Mouse (Mus musculus) heart, embryonic 15.5 days (tissue): ENCODE data around the gene Gatc. TPM values are rescaled to one million over a fixed set of nuclear protein-coding genes. Genes with fewer than 3 reads are reported as not detected.
A peak's percentile ranks its signal among the peaks of the same experiment; 100 is the strongest.
"Not testable (repeated sequence)": the region's sequence is repeated elsewhere in the genome, so short reads cannot be mapped to it uniquely, and the experiment has no call there.

Source experiments
- ATAC-seq: fragments of 200-750 bp; cut with Nextera tagmentation; replicated peaks from 2 replicates; pipeline ENCODE4 v1.8.0; 2017; ENCODE audit warnings: low read depth, moderate TSS enrichment; ENCODE audit not compliant: insufficient number of reproducible peaks, insufficient read depth, low FRiP score
- H3K27ac ChIP-seq: fragments of 300-500 bp; sonication (generic); 2 replicates; pipeline ENCODE4 v1.5.1; 2015; ENCODE audit warnings: mild to moderate bottlenecking, inconsistent platforms
- H3K27me3 ChIP-seq: fragments of 300-500 bp; sonication (generic); 2 replicates; pipeline ENCODE4 v1.6.1; 2015; ENCODE audit warnings: inconsistent platforms
- H3K36me3 ChIP-seq: fragments of 300-500 bp; sonication (generic); 2 replicates; pipeline ENCODE4 v1.6.1; 2015; ENCODE audit warnings: mild to moderate bottlenecking, inconsistent platforms
- H3K4me1 ChIP-seq: fragments of 300-500 bp; sonication (generic); replicated peaks from 2 replicates; pipeline ENCODE4 v1.6.1; 2015; ENCODE audit warnings: inconsistent platforms
- H3K4me2 ChIP-seq: fragments of 300-500 bp; sonication (generic); 2 replicates; pipeline ENCODE4 v1.6.1; 2015; ENCODE audit warnings: inconsistent platforms, mild to moderate bottlenecking, moderate library complexity
- H3K4me3 ChIP-seq: fragments of 300-500 bp; sonication (generic); 2 replicates; pipeline ENCODE4 v1.5.1; 2015; ENCODE audit warnings: mild to moderate bottlenecking, inconsistent platforms
- H3K9ac ChIP-seq: fragments of 300-500 bp; sonication (generic); 2 replicates; pipeline ENCODE4 v1.6.1; 2015; ENCODE audit warnings: mild to moderate bottlenecking, inconsistent platforms
- H3K9me3 ChIP-seq: fragments of 300-500 bp; sonication (generic); replicated peaks from 2 replicates; pipeline ENCODE4 v1.6.1; 2016; ENCODE audit warnings: inconsistent platforms
- WGBS: fragments of 180-500 bp; shearing (Covaris S2); methylation state at CpG from one replicate; pipeline ENCODE4 v1.1.7; 2015; ENCODE audit warnings: mixed read lengths; 5-methylcytosine and 5-hydroxymethylcytosine counted together
- polyA plus RNA-seq: library from polyadenylated mRNA; unstranded; fragments of >200 nt; fragmentation: Nextera tagmentation; extraction: Ambion mirVana; gene quantifications from 2 replicates; pipeline ENCODE4 v1.2.1, GENCODE M21; 2015

The Gatc gene
- polyA plus RNA-seq, 1 experiment from 2014 or later: 21.5 TPM

DNA sequence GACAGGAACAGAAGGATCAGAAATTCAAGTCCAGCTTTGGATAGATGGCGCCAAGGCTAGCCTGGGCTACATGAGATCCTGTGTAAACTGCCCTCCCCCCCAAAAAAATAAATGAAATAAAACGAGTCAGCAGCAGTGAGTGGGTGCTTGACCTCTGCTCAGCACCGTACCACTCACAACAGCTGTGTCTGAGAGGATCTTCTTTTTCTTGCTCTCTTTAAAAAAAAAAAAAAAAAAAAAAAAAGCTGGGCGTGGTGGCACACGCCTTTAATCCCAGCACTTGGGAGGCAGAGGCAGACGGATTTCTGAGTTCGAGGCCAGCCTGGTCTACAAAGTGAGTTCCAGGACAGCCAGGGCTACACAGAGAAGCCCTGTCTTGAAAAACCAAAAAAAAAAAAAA lies 38.8 kb downstream of the Gatc start:
- 83% methylated on average over 6 of the region's 7 CpGs for WGBS
- not testable (repeated sequence) for H3K27ac ChIP-seq, H3K9ac ChIP-seq, H3K27me3 ChIP-seq, H3K9me3 ChIP-seq, ATAC-seq
- Histone ChIP-seq H3K4me1 (peaks cover 26% of the 10 kb centered on the region), H3K4me3 (peak overlapping the region; percentile 97; the same call in 1 of the 2 replicates), H3K4me2 (peak overlapping the region; percentile 85), H3K36me3 (peaks cover 15% of the 10 kb centered on the region)

DNA sequence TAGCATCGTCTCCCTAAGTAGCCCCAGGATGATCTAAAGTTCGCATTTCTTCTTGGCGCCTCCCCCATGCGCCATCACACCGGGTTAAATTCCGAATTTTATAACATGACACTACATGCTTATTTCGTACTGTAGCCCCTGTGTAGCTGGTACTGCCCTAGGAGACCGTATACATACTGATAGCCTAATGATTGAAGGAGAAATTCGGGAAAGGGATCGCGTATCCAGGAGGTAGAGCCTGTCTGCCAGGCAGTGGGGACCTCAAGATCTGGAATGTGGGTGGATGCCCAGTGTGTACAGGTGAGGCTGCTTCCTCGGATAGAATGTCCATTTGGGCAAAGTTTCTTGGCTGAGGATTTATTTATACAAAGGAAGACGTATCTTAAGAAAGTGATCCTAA lies 39.4 kb downstream of the Gatc start:
- Histone ChIP-seq H3K36me3 (peaks cover 21% of the 10 kb centered on the region), H3K27ac (peak overlapping the region; percentile 69), H3K9me3 (no peaks in the 10 kb centered on the region), H3K4me2 (peak overlapping the region; percentile 85), H3K4me1 (peaks cover 29% of the 10 kb centered on the region), H3K9ac (peak overlapping the region; percentile 69), H3K4me3 (peak overlapping the region; percentile 97), H3K27me3 (no peaks in the 10 kb centered on the region)
- WGBS: 27% methylated on average over 13 of the region's 13 CpGs
- no peak for ATAC-seq

DNA sequence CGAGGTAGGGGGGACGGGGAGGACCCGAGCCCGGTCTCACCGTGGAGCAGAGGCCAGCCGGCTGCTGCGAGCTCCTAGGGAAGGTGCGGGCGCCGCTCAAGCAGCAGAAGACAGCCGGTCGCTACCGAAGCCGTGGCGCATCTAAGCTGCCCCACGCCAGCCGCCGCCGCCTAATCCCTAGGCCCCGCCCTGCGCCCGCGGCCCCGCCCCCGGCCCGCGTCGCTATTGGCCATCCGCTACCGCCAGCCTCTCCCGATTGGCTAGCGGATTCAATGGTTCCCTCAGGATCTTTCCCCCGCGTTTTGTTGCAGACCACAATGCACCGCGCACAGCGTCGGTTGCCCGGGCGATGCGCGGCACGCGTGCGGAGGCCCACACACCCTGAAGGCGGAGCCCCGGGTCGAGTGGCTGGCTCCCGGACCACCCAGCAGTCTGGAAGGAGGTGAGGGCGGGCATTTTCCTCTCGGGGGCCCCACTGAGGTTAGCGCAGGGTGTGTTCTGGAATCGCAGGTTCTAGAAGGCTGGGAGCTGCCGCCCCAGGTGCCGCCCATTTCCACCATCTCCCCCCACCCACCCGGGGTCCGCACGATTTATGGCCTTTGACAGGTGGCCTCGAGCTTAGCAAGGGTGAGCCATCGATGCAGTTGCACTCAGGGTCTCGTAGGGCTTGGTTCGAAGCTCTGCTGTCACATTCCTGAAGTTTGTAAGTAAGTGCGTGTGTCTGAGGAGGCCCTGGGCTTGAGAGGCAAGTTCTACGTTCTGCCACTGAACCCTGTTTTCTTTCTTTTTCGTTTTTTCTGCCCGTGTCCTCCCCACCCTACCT lies 40.0 kb downstream of the Gatc start, which contains the start of gene Dynll1:
TSS of gene Dynll1 (minus strand) at position 208 of the 823 bp plus-strand sequence.
- ATAC-seq: peak; percentile 98
- H3K27me3 ChIP-seq: no peaks in the 10 kb centered on the region
- H3K36me3 ChIP-seq: peaks cover 27% of the 10 kb centered on the region
- H3K4me2 ChIP-seq: peak within 1 kb of the TSS; percentile 85
- 1% methylated on average over 58 of the region's 66 CpGs for WGBS
- peak within 1 kb of the TSS; percentile 92 for H3K9ac ChIP-seq
- H3K9me3 ChIP-seq: no peaks in the 10 kb centered on the region
- peaks cover 29% of the 10 kb centered on the region for H3K4me1 ChIP-seq
- peak within 1 kb of the TSS; percentile 97 for H3K4me3 ChIP-seq
- peak within 1 kb of the TSS; percentile 94 for H3K27ac ChIP-seq

- under 1% methylated on average over 46 of the region's 46 CpGs for WGBS
- H3K4me1 ChIP-seq: peaks cover 29% of the 10 kb centered on the region
- H3K9me3 ChIP-seq: no peaks in the 10 kb centered on the region
- H3K9ac ChIP-seq: peak overlapping the region; percentile 92
- ATAC-seq: peak; percentile 2
- peak overlapping the region; percentile 94 for H3K27ac ChIP-seq
- H3K4me3 ChIP-seq: peak overlapping the region; percentile 97
- peaks cover 35% of the 10 kb centered on the region for H3K36me3 ChIP-seq
- no peaks in the 10 kb centered on the region for H3K27me3 ChIP-seq
- H3K4me2 ChIP-seq: peak overlapping the region; percentile 65
These were observed 40.8 kb downstream of the Gatc start for GRCm38 (mm10) chr5:115300035-115300744.

DNA sequence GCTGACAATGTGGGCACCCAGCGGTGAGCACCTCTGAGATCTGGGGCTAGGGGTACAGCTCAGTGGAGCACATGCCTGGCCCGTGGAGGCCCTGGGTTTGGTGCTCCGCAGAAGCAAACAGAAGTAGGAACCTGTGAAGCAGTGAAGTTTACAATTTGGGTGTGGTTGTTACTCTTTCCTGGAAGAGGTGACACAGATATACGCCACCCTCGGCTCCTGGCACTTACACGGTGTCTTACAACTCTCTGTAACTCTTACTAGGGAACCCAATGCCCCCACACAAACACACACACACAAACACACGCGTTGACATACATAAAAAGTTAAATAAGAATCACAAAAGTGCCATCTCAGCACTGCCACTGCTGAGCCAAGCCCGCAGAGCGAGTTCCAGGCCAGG lies 44.6 kb downstream of the Gatc start:
- no peaks in the 10 kb centered on the region for H3K9me3 ChIP-seq
- 78% methylated on average over 10 of the region's 10 CpGs for WGBS
- H3K27ac ChIP-seq: no peak overlapping the region
- no peaks in the 10 kb centered on the region for H3K27me3 ChIP-seq
- no peak overlapping the region for H3K9ac ChIP-seq
- H3K36me3 ChIP-seq: peaks cover 52% of the 10 kb centered on the region
- no peak overlapping the region for H3K4me2 ChIP-seq
- no peak for ATAC-seq
- no peak overlapping the region for H3K4me3 ChIP-seq
- peaks cover 22% of the 10 kb centered on the region for H3K4me1 ChIP-seq

DNA sequence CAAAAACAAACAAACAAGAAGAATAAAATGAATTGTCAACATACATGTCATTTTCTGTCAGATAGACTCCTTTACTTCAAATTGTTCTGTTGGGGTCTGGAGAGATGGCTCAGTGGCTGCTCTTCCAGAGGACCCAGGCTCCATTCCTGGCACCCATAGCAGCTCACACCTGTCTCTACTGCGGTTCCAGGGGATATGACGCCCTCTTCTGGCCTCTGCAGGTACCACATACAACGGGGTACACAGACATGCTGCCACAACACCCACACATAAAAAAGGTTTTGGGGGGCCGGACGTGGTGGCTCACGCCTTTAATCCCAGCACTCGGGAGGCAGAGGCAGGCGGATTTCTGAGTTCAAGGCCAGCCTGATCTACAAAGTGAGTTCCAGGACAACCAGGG lies 46.8 kb downstream of the Gatc start:
- WGBS: 85% methylated on average over 8 of the region's 8 CpGs
- ATAC-seq: no peak
- no peak overlapping the region for H3K9ac ChIP-seq
- peaks cover 16% of the 10 kb centered on the region for H3K4me1 ChIP-seq
- no peak overlapping the region for H3K4me2 ChIP-seq
- H3K9me3 ChIP-seq: no peaks in the 10 kb centered on the region
- no peaks in the 10 kb centered on the region for H3K27me3 ChIP-seq
- peaks cover 69% of the 10 kb centered on the region for H3K36me3 ChIP-seq
- no peak overlapping the region for H3K27ac ChIP-seq
- H3K4me3 ChIP-seq: no peak overlapping the region

- WGBS: 92% methylated on average over 3 of the region's 3 CpGs
- H3K27me3 ChIP-seq: no peaks in the 10 kb centered on the region
- H3K36me3 ChIP-seq: peaks cover 27% of the 10 kb centered on the region
- no peak overlapping the region for H3K4me3 ChIP-seq
- H3K9me3 ChIP-seq: no peaks in the 10 kb centered on the region
- no peak for ATAC-seq
- peaks cover 14% of the 10 kb centered on the region for H3K4me1 ChIP-seq
- no peak overlapping the region for H3K4me2 ChIP-seq
- no peak overlapping the region for H3K27ac ChIP-seq
- H3K9ac ChIP-seq: no peak overlapping the region
These were observed 56.2 kb downstream of the Gatc start for GRCm38 (mm10) chr5:115284735-115285134.

Other genes starting within 250 kb of the Gatc start
- 13.5 and 17.4 TPM in 2 replicates for gene Gm10401, start 242.9 kb downstream of the Gatc start, polyA plus RNA-seq
- 122 and 123 TPM in 2 replicates for gene Acads, start 221.8 kb downstream of the Gatc start, polyA plus RNA-seq
- gene Unc119b, start 206.2 kb downstream of the Gatc start, polyA plus RNA-seq: 18.1 and 21.8 TPM in 2 replicates
- 54.4 and 76.7 TPM in 2 replicates for gene Mlec, start 183.0 kb downstream of the Gatc start, polyA plus RNA-seq
- gene Cabp1, start 146.8 kb downstream of the Gatc start, polyA plus RNA-seq: 0.96 and 1.2 TPM in 2 replicates
- 56.2 and 60.3 TPM in 2 replicates for gene Pop5, start 105.3 kb downstream of the Gatc start, polyA plus RNA-seq
- 131 and 156 TPM in 2 replicates for gene Rnf10, start 68.3 kb downstream of the Gatc start, polyA plus RNA-seq
- 72.3 and 83.3 TPM in 2 replicates for gene Coq5, start 61.5 kb downstream of the Gatc start, polyA plus RNA-seq
- gene Dynll1, start 40.2 kb downstream of the Gatc start, polyA plus RNA-seq: 1,079 and 1,146 TPM in 2 replicates
- gene Srsf9, start 14.0 kb downstream of the Gatc start, polyA plus RNA-seq: 99.0 and 118 TPM in 2 replicates
- gene Triap1, start within 50 bp of the Gatc start, polyA plus RNA-seq: 35.2 and 39.2 TPM in 2 replicates
- 1,326 and 1,479 TPM in 2 replicates for gene Cox6a1, start 7.8 kb upstream of the Gatc start, polyA plus RNA-seq
- gene Msi1, start 88.4 kb upstream of the Gatc start, polyA plus RNA-seq: 2.0 and 3.5 TPM in 2 replicates
- gene Pla2g1b, start 125.1 kb upstream of the Gatc start, polyA plus RNA-seq: 0.32 and 0.52 TPM in 2 replicates
- 20.9 TPM in 2 replicates for gene Sirt4, start 143.5 kb upstream of the Gatc start, polyA plus RNA-seq
- 33.5 and 46.2 TPM in 2 replicates for gene Pxn, start 165.5 kb upstream of the Gatc start, polyA plus RNA-seq
- gene Rplp0, start 218.3 kb upstream of the Gatc start, polyA plus RNA-seq: 925 and 1,001 TPM in 2 replicates
- gene Gcn1l1, start 224.1 kb upstream of the Gatc start, polyA plus RNA-seq: 20.9 and 28.8 TPM in 2 replicates